Mouse (Mus musculus) spleen, adult 10 weeks (tissue): ENCODE measurements around the gene Cd79a. TPM values are rescaled to one million over a fixed set of nuclear protein-coding genes. Genes with fewer than 3 reads are reported as not detected.

Source experiments
- polyA plus RNA-seq: library from polyadenylated mRNA; stranded (reverse); fragments of 350-450 nt; fragmentation: Illumina TruSeq; extraction: RNeasy Lipid Tissue Mini Kit (QIAGEN cat#74804); gene quantifications from one replicate; pipeline ENCODE4 v1.2.3, GENCODE M21; 2015; ENCODE audit warnings: low replicate concordance; ENCODE audit not compliant: insufficient read depth

Gene Cd79a
- 645 TPM for polyA plus RNA-seq

GRCm38 (mm10) chr7:24897224-24897623, at the start of gene Cd79a:
Cd79a (plus strand) TSS chr7:24897381.

GRCm38 (mm10) chr7:24861913-24862312, 35.3 kb upstream of the Cd79a start, which contains the start of gene Gm9844:
Gm9844 (plus strand) TSS chr7:24862213.

GRCm38 (mm10) chr7:24869532-24870165, 27.5 kb upstream of the Cd79a start, which contains the start of the genes Lypd4 and Dmrtc2:
Lypd4 (minus strand) TSS chr7:24869941.
Dmrtc2 (plus strand) TSS chr7:24870057.

GRCm38 (mm10) chr7:24883896-24884692, 13.1 kb upstream of the Cd79a start, which contains the start of gene Rps19:
Rps19 (plus strand) TSS chr7:24884371.

GRCm38 (mm10) chr7:24902630-24903443, 5.7 kb downstream of the Cd79a start, which contains the start of gene Arhgef1:
Arhgef1 (plus strand) TSS chr7:24902912.

GRCm38 (mm10) chr7:24944257-24944950, 47.2 kb downstream of the Cd79a start, which contains the start of gene Gm4881:
Gm4881 (minus strand) TSS chr7:24944494.

Other genes with a start within 250 kb of the Cd79a start
- gene Tex101, start 220.7 kb upstream of the Cd79a start, polyA plus RNA-seq: not detected
- not detected for gene BC049730, start 188.1 kb upstream of the Cd79a start, polyA plus RNA-seq
- not detected for gene Gm4763, start 170.5 kb upstream of the Cd79a start, polyA plus RNA-seq
- gene Cd177, start 137.1 kb upstream of the Cd79a start, polyA plus RNA-seq: 1.8 TPM
- gene Ceacam10, start 120.2 kb upstream of the Cd79a start, polyA plus RNA-seq: 1.7 TPM
- 3.7 TPM for gene Gm9844, start 35.2 kb upstream of the Cd79a start, polyA plus RNA-seq
- gene Lypd4, start 27.4 kb upstream of the Cd79a start, polyA plus RNA-seq: not detected
- not detected for gene Dmrtc2, start 27.3 kb upstream of the Cd79a start, polyA plus RNA-seq
- gene Rps19, start 13.0 kb upstream of the Cd79a start, polyA plus RNA-seq: 1,670 TPM
- 181 TPM for gene Arhgef1, start 5.5 kb downstream of the Cd79a start, polyA plus RNA-seq
- not detected for gene Gm4881, start 47.1 kb downstream of the Cd79a start, polyA plus RNA-seq
- 40.1 TPM for gene Rabac1, start 75.4 kb downstream of the Cd79a start, polyA plus RNA-seq
- gene Atp1a3, start 108.6 kb downstream of the Cd79a start, polyA plus RNA-seq: 4.9 TPM
- 2.4 TPM for gene Grik5, start 175.0 kb downstream of the Cd79a start, polyA plus RNA-seq
- 1.7 TPM for gene Zfp574, start 175.2 kb downstream of the Cd79a start, polyA plus RNA-seq